Mouse (Mus musculus) cerebellum, postnatal 36 days (tissue): Measurements from ENCODE around the gene Serhl.

Experiments
- DNase-seq, 2 experiments: peaks; one replicate each; pipeline ENCODE4 v3.0.0; 2021 to 2022; ENCODE audit warnings: mixed read lengths in 2 of 2

The Serhl gene

DNA sequence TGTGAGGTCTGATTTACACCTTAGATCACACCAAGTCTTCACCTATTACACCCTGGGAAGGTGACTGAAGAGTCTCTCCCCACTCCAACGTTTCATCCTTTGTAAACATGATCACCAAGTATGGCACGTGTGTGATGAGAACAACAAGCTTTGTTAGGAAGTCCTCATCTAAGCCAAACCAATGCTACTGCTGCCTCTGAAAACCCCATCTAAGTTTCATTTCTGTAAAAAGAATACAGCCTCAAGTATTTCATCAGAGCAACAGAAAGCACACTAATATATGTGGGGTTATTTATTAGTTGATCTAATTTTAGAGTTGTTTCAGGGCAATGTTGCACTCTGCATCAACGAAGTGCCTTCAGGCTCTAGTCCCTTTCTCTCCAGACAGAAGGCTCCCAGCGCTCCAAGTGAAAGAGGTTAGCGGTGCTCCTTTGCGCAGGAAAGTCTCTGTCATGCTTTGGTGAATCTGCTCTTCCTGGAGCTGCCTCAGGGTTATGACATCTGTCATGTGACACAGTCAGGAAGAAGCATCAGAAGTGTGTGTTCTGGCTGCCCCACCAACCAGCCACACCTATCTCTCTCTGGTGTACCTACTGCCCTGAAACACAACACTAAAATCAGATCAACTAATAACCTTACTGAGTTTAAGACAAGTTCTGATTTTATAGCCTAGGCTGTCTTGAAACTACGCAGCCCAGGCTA, 40.4 kb downstream of the Serhl start:
- no peak for DNase-seq

DNA sequence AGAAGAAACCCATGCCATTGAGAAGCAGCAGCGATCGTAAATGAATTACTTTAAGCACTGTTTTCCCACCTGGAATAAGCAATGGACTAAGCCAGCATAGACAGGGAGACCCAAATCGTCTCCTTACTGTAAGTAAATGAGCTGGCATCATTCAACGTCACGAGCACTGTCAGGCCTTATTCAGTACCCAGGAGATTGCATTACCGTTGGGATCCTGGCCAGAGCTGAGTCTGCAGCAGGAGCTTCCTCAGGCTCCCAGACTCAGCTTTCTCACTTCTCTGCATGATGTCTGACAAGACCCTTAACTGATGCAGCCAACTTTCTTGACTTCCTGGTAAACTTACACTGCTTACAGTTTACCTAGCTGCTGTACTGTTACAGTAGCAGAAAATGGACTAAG, 45.4 kb downstream of the Serhl start:
- no peak for DNase-seq

DNA sequence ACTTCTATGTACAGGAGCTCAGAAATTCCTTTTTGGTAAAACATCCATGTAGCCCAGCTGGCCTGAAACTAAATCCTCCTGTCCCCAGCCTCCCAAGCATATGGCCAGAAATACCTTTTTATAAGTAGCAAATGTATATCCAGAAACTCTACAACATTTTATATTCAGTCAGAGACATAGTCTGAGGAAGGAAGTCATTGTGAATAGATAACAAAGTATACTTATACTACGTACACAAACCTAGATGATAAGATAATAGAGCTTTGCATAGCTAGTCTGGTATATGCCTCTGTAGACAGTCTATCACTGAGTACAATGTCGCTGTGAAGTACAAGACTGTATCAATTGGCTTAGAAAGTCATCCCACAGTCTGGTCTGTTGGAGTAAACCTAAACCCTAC, 46.3 kb downstream of the Serhl start:
- DNase-seq: no peak

DNA sequence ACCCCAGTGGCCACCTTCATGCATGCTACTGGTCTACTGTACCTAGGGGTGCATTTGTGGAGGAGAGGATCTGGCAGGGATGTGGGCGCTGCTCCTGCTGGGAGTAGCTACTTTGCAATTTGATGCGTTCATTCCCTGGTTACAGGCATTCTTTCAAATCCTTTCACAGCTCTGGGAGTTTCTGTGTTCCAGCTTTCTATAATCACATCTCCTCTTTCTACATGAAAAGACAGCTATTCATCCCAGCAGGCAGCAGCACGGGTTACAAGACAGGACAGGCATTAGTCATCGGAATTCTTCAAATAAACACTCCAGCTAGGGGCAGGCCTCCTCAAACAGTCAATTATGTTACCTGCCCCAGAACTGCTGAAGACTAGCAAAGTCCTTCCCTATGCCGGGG, 53.6 kb downstream of the Serhl start:
- no peak for DNase-seq

DNA sequence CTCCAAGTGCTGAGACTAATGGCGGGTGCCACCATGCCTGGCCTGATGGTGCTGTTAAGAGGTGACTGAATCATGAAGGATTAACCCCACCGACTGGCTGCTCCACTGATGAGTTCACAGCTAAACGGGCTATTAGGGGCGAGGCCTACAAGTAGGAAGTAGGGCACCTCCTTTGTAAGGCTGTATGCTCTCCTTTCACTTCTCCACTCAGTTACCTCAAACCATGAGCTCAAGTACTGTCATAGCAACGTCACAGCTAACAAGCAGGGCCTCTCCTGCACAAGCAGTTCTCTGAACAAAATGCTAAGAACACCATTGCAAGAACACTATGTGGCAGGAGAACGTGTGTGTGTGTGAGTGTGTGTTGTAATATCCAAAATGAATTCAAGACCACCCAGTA, 56.2 kb downstream of the Serhl start:
- DNase-seq: no peak

DNA sequence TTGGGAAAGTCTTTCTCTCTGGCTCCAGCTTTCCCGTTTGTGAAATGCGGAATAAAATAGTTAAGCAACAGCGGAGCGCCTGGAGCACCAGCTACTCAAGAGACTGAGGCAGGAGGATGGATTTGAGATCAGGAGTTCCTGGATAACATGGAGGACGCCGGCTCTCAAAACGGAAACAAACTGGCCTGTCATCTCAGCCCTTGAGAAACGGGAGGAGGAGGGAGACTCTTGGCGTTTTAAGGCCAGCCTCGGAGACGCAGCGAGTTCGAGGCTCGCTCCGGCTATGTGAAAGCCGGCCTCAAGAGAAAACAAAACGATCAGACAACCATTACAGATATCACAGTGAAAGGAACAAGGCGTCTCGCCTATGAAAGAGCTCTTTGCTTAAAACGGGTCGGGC, 59.1 kb downstream of the Serhl start:
- DNase-seq: peak in 1 of 2 experiments; percentile 9

DNA sequence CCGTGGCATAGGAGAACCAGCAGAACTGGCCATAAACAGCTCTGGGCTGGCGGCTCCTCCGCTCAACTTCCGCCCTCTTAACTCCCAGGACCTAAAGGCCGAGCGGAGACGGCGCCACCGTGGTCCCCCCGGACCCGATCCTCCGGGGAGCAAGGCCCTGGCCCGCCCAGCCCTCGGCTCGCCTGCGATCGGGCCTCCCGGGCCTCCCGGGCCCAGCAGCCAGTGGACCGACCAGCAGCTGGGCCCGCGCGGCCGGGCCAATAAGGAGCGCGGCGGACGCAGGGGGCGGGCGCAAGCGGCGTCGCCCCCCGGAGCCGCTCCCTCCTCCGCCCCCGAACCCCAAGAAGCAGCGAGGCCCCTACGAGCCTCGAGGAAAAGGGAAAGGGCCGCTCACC, 59.5 kb downstream of the Serhl start:
- no peak for DNase-seq

DNA sequence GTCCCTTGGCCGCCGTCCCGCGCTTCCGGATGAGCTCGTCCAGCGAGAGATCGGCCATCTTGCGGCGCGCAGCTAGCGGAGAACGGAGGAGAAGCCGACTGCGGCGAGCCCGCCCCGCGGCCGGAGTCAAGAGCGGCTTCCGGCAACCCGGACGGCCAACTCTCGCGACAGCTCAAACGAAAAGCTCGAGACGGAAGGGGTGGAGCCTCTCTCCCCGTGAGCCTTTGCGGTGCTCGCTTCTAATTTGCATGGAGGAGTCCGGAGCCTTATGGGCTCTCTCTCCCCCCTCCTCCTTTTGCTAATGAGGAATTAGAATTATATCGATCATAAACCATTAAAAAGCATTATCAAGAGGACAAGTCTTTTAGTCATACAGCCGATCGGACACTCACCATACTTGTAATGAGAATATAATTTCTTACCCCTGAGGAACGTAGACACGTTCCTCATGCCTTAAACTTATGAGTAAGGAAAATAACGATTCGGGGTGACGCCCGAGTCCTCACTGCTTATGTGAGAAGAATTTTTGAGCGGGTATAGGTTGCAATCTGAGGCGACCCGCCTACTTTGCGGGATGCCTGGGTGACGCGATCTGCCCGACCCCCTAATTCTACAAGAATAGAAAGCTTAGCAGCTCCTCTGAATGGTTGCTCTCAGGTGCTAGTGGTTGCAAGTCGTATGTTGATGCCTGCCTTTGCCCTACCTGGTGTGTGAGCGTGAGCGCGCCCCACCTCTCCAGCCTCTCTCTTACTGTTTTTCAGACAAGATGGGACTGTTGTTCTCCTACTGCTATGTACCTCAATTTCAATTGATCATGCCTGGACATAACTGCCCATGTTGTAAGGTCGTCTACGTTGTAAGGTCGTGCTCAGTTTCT, 60.1 kb downstream of the Serhl start, which contains the start of gene Poldip3:
Poldip3 (minus strand) TSS at position 189 of the 877 bp plus-strand sequence.
- DNase-seq: peak; percentile 98 to 99

DNA sequence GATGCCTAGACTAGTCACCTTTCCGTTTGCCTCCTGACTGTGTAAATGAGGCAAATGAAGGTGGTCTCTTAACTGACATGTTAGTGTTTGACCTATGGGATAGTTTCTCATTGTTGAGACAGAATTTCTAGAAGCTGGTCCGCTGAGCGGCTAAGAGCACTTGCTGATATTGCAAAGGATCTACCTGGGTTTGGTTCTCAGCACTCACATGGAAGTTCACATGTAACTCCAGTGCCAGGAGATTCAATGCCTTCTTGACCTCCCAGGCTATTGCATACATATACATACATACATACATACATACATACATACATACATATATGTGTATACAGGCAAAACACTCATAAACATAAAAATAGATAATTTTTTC, 60.8 kb downstream of the Serhl start:
- no peak for DNase-seq

DNA sequence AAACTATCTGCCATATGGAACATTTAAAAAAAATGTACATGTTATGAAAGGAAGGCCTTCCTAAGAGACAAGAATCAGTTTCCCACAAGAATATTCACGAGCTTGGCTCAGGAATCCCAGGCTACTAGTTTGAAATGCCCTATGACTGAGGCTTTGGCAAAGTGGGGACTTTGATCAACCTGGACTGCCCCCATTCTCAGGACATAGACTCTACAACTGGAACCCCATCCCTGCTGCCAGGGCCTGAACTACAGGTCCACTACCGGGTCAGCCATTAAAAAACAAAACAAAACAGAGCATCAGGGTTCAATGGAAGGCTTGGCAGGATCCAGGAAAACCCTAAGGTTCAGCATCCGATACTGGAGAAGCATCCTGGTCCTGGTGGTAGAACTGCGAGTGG, 61.4 kb downstream of the Serhl start:
- no peak for DNase-seq

DNA sequence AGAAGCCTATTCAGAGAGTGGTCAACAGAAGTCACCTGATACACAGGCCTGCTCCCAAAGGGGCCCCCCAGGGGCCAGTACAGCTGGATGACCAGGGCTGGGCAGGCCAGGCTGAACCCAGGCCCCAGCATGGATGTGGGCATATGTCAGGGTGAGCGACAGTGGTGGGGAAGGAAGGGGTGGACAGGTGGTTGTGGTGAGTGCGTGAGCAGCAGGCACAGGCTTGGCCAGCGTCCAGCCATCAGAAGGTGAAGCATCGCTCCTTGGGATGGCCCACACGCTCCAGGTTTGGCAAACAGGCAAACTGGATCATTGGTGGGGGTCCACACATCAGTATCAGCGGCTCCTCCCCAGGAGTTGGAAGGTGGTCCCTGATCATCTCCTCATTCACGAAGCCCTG, 65.0 kb downstream of the Serhl start:
- no peak for DNase-seq

DNA sequence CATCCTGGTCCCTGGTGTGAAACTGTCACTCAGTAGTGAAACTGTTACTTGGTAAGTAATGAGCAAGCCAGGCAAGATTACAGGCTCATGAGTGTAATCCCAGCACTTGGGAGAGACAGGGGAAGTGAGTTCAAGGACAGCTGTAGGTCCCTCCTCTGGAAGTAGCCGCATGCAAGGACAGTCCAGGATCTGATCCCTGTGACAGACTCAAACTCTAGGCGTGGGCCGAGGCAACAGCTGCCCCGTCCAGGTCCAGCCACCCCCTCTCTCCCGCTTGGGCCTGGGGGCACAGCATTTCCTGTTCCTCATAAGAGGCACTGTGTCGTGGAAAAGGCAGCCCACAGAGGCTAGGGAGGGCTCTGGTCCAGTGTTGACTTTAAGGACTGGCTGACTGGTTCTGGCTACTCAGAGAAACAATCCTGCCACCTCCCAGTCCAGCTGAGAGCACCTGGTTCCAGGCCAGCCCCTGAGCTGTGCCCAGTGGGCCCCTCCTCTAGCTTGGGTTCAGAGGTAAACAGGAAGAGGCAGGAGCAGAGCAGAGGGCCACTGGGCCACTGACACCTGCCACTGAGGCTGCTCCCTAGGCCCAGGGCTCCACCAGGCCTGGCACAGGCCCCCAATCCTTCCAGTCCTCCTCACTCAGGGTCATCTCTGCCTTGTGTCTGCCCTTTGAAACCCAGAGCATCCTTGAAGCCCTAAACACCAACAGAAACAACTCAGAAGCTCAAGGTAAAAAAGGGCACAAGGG, 66.5 kb downstream of the Serhl start:
- no peak for DNase-seq

DNA sequence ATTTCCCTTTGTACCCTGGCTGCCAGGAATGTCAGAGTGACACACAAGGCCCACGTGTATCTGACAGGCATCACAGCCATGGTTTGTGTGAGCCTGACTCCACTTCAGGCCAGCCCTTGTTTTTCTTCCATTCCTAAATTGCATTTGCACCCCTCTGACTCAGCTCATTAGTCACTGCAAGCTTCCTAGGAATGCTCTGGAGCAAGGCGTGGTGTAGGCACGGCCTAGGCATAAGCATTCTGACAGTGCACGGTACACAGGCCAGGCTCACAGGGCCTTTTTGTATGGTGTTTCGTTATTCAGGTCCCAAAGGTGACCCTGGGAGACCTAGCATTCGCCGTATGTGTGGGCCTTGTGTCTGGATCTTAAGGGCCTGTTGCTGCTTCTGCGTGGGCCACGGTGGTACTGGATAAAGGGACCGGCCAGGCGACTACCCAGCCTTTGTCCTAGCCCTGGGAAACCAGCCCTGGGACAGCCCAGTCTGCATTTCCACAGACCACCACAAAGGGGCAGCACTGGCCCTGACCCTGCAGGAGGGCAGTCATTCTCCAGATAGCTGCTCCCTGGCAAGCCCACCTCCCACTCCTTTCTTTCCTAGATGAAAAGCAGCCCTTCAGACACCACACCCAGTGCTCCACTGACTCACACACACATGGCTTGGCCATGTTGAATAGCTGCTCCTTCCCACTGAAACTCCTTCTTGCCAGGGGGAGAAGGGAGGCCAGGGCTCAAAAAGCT, 67.8 kb downstream of the Serhl start:
- DNase-seq: peak; percentile 33 to 52

DNA sequence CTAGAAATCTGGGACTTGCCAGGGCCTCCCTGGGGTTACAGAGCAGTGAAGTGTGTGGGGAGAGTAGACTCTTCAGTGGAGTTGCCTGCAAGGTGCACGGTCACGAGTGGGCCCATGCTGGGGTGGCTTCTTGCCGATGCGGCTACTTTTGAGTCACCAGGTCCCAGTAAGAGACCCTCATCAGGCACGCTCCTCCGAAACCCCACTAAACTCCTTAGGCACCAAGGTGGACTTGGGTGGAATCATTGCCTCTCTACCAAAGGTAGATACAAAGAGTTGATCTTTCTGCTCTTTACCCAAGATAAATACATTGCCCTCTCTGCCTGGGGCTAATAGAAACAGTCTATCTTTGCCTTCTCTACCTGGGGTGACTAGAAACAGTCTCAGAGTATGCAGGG, 68.4 kb downstream of the Serhl start:
- no peak for DNase-seq

DNA sequence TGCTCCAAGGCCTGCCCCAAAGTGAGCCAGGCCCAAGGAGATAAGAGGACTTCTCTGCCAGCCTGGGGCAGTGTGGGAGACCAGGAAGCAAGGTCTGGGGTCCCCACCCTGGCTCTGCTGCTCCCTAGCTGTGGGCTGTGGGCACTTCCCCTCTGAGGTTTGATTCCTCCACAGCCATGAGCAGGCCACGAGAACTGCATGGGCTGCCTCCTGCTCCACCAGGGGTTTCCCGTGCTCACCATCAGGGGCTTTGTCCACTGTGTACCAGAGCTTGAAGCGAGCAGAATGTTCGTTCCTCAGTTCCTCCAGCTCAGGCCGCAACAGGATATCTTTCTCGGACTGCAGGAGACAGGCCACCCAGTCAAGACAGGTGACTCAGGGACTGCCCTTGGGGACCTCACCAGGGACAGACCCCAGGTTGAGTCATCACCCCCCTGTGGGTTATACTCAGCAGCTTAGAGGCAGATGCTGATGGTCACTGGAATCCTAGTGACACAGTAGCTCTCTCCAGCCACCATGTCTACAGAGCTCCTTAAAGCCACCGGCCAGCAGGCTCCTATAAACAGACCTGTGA, 69.4 kb downstream of the Serhl start:
- no peak for DNase-seq

DNA sequence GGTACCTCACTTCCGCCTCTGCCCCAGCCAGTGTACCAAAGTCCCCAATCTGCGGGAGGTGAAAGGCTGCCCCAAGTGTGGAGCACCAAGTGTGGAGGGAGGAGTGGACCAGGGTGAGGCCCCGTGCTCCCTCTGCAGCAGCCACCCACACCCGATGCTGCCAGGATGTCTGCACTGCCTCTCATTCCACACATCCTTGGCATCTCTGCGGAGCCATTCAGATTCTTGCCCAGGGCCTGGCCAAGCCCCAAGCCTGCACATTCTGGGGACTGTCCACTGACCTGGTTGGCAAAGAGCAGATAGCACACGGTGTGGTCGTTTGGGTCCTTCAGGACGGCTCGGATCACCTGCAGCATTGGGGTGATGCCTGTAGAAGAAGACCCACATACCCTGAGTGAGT, 70.5 kb downstream of the Serhl start:
- DNase-seq: peak in 1 of 2 experiments; percentile 49

DNA sequence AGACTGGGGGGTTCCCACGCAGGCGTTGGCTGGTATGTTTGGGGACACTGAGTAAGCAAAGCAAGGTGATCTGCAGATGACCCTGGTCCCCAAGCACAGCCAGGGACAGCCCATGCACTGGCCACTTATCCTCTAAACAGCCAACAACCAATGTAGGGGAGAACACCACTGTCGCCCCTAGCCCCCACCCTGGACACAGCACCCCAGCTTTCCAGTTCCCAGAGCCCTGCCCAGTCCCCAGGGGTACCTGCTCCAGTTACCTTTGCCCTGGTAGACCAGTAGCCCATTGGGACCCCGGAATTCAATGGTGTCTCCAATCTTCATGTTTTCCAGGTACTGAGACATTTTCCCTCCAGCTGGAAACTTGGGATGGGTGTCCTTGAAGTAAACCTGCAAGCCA, 71.3 kb downstream of the Serhl start:
- no peak for DNase-seq

DNA sequence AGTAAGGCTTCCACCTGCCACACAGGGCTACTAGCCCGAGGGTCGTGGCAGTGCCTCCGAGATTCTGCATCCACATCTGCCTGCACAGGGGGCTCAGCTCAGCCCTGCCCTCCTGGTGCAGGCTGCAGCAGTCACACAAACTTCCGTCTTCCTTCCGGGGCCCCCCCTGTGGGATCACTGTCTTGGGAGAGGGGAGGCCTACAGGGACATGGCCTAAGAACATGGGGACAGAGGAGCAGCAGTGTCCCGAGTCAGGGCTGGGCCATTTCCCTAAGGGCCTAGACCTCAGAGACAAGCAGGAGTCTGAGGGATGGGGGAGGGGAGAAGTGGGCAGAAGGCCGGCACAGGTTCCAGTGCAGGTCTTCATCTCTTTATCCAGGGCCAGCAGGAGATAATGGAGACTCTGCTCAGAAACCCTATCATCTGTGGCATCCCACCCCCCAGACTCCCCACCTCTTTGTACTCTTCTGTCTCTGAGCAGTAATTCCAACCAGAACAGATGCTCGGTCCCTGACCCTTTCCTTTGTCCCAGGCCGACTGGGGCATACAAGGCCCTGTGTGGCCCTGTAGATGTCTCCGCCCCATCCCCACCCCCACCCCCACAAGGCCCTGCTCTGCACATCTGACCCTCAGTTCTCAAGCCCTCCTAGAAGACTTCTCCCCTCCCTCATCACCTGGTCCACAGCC, 71.9 kb downstream of the Serhl start:
- DNase-seq: no peak

DNA sequence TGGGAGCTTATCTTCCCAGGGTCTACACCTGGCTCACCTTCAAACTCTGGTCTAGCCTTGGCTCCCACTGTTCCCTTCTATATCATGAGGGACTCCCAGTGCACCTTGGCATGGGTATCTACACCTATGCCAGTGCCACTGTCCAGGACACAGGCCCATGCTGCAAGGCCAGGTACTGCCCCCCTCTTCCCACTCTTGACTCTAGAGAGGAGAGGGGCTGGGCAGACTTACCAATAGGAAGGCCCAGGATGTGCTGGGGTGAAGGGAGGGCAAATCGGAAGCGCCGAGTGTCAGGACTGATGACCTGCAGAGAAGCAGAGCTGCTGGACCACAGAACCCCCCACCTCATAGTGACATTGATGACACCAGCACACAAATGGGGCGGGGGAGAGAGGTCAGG, 72.7 kb downstream of the Serhl start:
- no peak for DNase-seq

DNA sequence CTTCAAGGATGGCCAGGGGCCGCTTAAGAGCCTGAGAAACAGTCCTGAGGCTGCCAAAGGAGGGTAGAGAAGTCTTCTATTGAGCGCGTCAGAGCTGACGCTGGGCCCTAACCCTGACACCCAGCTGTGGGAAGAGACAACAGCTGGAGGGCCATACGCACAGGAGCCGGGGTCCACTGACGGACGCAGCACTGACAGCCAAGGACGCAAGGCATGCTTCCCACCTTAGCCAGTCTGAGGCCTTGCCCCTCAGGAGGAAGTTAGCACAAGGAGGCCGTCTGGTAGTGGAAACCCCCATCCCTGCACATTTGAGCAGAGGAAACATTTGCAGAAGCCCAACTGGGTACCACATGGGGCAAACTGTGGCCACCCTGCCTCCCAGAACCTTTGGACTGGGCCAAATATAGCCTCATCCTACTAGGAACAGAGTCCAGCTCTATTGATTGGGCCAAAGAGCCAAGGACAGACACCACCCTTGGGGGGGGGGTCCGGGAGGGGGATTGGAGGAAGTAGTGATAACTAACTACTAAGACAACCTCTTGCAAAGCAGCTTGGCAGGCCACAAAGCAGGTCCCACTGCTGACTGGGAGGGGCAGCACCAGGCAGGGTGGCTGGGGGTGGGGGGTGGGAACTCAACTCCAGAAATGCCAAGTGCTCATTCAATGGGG, 73.6 kb downstream of the Serhl start:
- no peak for DNase-seq

DNA sequence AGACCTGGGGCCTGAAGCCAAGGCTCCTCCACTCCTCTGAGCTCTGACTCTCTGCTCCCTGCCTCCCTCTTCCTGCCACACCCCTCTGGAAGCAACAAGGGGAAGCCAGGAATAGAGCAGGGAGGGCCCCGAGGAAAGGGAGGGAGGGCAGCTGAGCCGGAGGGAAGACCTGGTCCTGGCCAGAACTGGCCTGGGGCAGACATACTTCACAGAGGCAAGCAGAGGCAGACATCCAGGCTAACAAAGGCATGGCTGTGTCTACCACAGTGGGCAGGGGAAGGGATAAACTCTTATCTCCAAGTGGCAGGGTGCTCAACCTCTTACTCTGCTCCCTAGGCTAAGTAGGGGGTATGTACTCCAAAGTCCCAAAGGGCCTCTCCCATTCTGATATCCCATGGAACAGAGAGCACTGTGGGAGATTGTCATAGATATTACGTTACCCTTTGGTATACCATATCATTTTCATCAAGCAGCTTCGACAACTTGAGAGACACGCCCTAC, 75.7 kb downstream of the Serhl start:
- DNase-seq: no peak
